Mouse (Mus musculus): Measurements from ENCODE around the gene Dhcr7. TPM values are rescaled to one million over a fixed set of nuclear protein-coding genes. Genes with fewer than 3 reads are reported as not detected.

Gene Dhcr7
- polyA plus RNA-seq, 1 experiment = 246 TPM

DNA sequence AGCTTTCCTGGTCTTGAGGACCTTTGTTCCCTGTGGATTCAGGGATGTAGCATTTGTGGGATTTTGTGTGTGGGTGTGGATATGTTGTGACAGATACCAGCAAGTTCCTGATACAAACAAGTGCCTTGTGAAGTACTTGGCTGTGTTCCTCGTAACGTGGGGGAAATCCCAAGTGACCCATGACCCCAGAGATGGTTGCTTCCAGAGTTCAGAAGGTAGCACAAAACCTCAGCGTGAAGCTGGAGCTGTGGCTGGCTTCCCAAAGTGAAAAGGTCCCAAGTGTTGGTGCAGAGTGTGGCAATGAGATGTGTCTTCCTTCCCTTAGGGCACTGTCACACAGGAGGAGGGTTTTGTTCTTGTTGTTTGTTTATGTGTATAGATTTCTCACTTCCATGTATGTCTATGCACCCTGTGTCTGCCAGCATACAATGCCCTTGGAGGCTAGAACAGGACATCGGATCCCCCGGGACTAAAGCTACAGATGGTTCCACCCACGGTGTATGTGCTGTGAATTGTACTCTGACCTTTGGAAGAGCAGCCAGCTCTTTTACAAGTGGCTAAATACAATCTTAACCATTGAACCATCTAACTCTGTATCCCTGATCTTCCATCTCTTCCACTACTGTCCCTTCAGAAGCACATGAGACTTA lies 30.5 kb upstream of the Dhcr7 start:
- Histone ChIP-seq H3K4me3 (ENCODE audit: control insufficient read depth, insufficient read depth, low read length) (no peak overlapping the region), H3K4me1 (replicated peaks; ENCODE audit: control insufficient read depth, insufficient read depth, low read length) (peaks cover 6% of the 10 kb centered on the region; the same call in 1 of the 2 replicates), H3K27me3 (ENCODE audit: control insufficient read depth, insufficient read depth, low read length) (no peaks in the 10 kb centered on the region), H3K27ac (ENCODE audit: control insufficient read depth, insufficient read depth, low read length) (no peak overlapping the region), H3K36me3 (ENCODE audit: control insufficient read depth, insufficient read depth, low read length) (no peaks in the 10 kb centered on the region)
- 94% methylated on average over 6 of the region's 6 CpGs for WGBS
- no peak for TF ChIP-seq CTCF (IDR thresholded peaks at IDR 0.05; ENCODE audit: borderline replicate concordance, control insufficient read depth, extremely low read depth, insufficient read depth, low read length, poor library complexity)
- no peak for TF ChIP-seq POLR2A (IDR thresholded peaks at IDR 0.05; ENCODE audit: control insufficient read depth, extremely low read depth, insufficient read depth, low read length, poor library complexity)
- no peak for DNase-seq

- H3K36me3 ChIP-seq (ENCODE audit: control insufficient read depth, insufficient read depth, low read length) = no peaks in the 10 kb centered on the region
- H3K27ac ChIP-seq (ENCODE audit: control insufficient read depth, insufficient read depth, low read length) = no peak overlapping the region
- DNase-seq = peak; percentile 62
- H3K4me3 ChIP-seq (ENCODE audit: control insufficient read depth, insufficient read depth, low read length) = no peak overlapping the region
- WGBS = 44% methylated on average over 4 of the region's 4 CpGs
- no peak for TF ChIP-seq POLR2A (IDR thresholded peaks at IDR 0.05; ENCODE audit: control insufficient read depth, extremely low read depth, insufficient read depth, low read length, poor library complexity)
- 0 out of 2 replicates have a peak, but pooled peaks have one; percentile 63 for TF ChIP-seq CTCF (IDR thresholded peaks at IDR 0.05; ENCODE audit: borderline replicate concordance, control insufficient read depth, extremely low read depth, insufficient read depth, low read length, poor library complexity)
- no peaks in the 10 kb centered on the region for H3K27me3 ChIP-seq (ENCODE audit: control insufficient read depth, insufficient read depth, low read length)
- H3K4me1 ChIP-seq (replicated peaks; ENCODE audit: control insufficient read depth, insufficient read depth, low read length) = peaks cover 6% of the 10 kb centered on the region; the same call in 1 of the 2 replicates
These were observed 29.8 kb upstream of the Dhcr7 start for GRCm38 (mm10) chr7:143793121-143793520.

GRCm38 (mm10) chr7:143798783-143799182 lies 24.2 kb upstream of the Dhcr7 start:
- no peak overlapping the region for H3K4me3 ChIP-seq (ENCODE audit: control insufficient read depth, insufficient read depth, low read length)
- 90% methylated on average over 4 of the region's 4 CpGs for WGBS
- no peaks in the 10 kb centered on the region for H3K27me3 ChIP-seq (ENCODE audit: control insufficient read depth, insufficient read depth, low read length)
- H3K27ac ChIP-seq (ENCODE audit: control insufficient read depth, insufficient read depth, low read length) = no peak overlapping the region
- DNase-seq = no peak
- no peaks in the 10 kb centered on the region for H3K4me1 ChIP-seq (replicated peaks; ENCODE audit: control insufficient read depth, insufficient read depth, low read length)
- H3K36me3 ChIP-seq (ENCODE audit: control insufficient read depth, insufficient read depth, low read length) = no peaks in the 10 kb centered on the region
- TF ChIP-seq POLR2A (IDR thresholded peaks at IDR 0.05; ENCODE audit: control insufficient read depth, extremely low read depth, insufficient read depth, low read length, poor library complexity) = no peak
- no peak for TF ChIP-seq CTCF (IDR thresholded peaks at IDR 0.05; ENCODE audit: borderline replicate concordance, control insufficient read depth, extremely low read depth, insufficient read depth, low read length, poor library complexity)

DNA sequence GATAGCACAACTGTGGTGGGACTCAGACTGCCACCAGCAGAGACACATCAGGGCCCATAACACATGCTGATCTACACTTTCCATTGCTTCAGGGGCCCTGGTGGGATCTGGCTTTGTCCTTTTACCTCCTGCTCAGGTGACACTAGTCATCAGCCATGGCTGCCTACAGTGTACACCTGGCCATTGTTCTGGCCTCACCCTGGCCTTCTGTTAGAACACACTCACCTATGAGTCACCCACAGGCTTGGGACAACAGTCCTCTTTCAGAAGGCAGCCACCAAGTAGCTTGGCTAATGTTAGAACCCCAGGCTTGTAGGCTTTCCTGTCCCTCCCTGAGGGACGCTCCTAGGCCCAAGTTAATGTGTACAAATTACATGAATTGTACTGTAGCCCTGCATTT lies 22.2 kb upstream of the Dhcr7 start:
- 93% methylated on average over 1 of the region's 1 CpGs for WGBS
- no peak overlapping the region for H3K27ac ChIP-seq (ENCODE audit: control insufficient read depth, insufficient read depth, low read length)
- H3K4me3 ChIP-seq (ENCODE audit: control insufficient read depth, insufficient read depth, low read length) = no peak overlapping the region
- DNase-seq = no peak
- no peaks in the 10 kb centered on the region for H3K36me3 ChIP-seq (ENCODE audit: control insufficient read depth, insufficient read depth, low read length)
- no peaks in the 10 kb centered on the region for H3K27me3 ChIP-seq (ENCODE audit: control insufficient read depth, insufficient read depth, low read length)
- no peaks in the 10 kb centered on the region for H3K4me1 ChIP-seq (replicated peaks; ENCODE audit: control insufficient read depth, insufficient read depth, low read length)
- no peak for TF ChIP-seq CTCF (IDR thresholded peaks at IDR 0.05; ENCODE audit: borderline replicate concordance, control insufficient read depth, extremely low read depth, insufficient read depth, low read length, poor library complexity)
- no peak for TF ChIP-seq POLR2A (IDR thresholded peaks at IDR 0.05; ENCODE audit: control insufficient read depth, extremely low read depth, insufficient read depth, low read length, poor library complexity)

- Histone ChIP-seq H3K4me3 (ENCODE audit: control insufficient read depth, insufficient read depth, low read length) (no peak overlapping the region), H3K27me3 (ENCODE audit: control insufficient read depth, insufficient read depth, low read length) (no peaks in the 10 kb centered on the region), H3K4me1 (replicated peaks; ENCODE audit: control insufficient read depth, insufficient read depth, low read length) (no peaks in the 10 kb centered on the region), H3K36me3 (ENCODE audit: control insufficient read depth, insufficient read depth, low read length) (no peaks in the 10 kb centered on the region), H3K27ac (ENCODE audit: control insufficient read depth, insufficient read depth, low read length) (no peak overlapping the region)
- DNase-seq = no peak
- no peak for TF ChIP-seq POLR2A (IDR thresholded peaks at IDR 0.05; ENCODE audit: control insufficient read depth, extremely low read depth, insufficient read depth, low read length, poor library complexity)
- TF ChIP-seq CTCF (IDR thresholded peaks at IDR 0.05; ENCODE audit: borderline replicate concordance, control insufficient read depth, extremely low read depth, insufficient read depth, low read length, poor library complexity) = no peak
- WGBS = 94% methylated on average over 8 of the region's 8 CpGs
These were observed 21.5 kb upstream of the Dhcr7 start for GRCm38 (mm10) chr7:143801195-143802065.

GRCm38 (mm10) chr7:143805199-143805624 lies 17.7 kb upstream of the Dhcr7 start:
- H3K27ac ChIP-seq (ENCODE audit: control insufficient read depth, insufficient read depth, low read length) = no peak overlapping the region
- no peaks in the 10 kb centered on the region for H3K27me3 ChIP-seq (ENCODE audit: control insufficient read depth, insufficient read depth, low read length)
- DNase-seq = no peak
- TF ChIP-seq POLR2A (IDR thresholded peaks at IDR 0.05; ENCODE audit: control insufficient read depth, extremely low read depth, insufficient read depth, low read length, poor library complexity) = no peak
- TF ChIP-seq CTCF (IDR thresholded peaks at IDR 0.05; ENCODE audit: borderline replicate concordance, control insufficient read depth, extremely low read depth, insufficient read depth, low read length, poor library complexity) = no peak
- H3K4me1 ChIP-seq (replicated peaks; ENCODE audit: control insufficient read depth, insufficient read depth, low read length) = no peaks in the 10 kb centered on the region
- WGBS = 90% methylated on average over 5 of the region's 5 CpGs
- H3K36me3 ChIP-seq (ENCODE audit: control insufficient read depth, insufficient read depth, low read length) = no peaks in the 10 kb centered on the region; the same call in 1 of the 2 replicates
- H3K4me3 ChIP-seq (ENCODE audit: control insufficient read depth, insufficient read depth, low read length) = no peak overlapping the region
